Mouse (Mus musculus) liver, adult 2 months (tissue): Measurements from ENCODE around the gene Cx3cl1. TPM values are rescaled to one million over a fixed set of nuclear protein-coding genes. Genes with fewer than 3 reads are reported as not detected.

Experiments
- DNase-seq: peaks from one replicate; pipeline ENCODE4 v3.0.0-alpha.2; 2011; ENCODE audit warnings: low read depth, low spot score; ENCODE audit errors: extremely low read depth
- H3K27ac ChIP-seq: fragments of 200-500 bp; replicated peaks from 2 replicates; pipeline ENCODE4 v1.5.1; 2012; ENCODE audit warnings: low read depth, mild to moderate bottlenecking, control low read depth, inconsistent platforms, low read length; ENCODE audit not compliant: insufficient read depth
- H3K27me3 ChIP-seq: fragments of 200-500 bp; 2 replicates; pipeline ENCODE4 v1.6.1; 2012; ENCODE audit warnings: mild to moderate bottlenecking, moderate library complexity, low read length, inconsistent platforms; ENCODE audit not compliant: control insufficient read depth, insufficient read depth
- H3K36me3 ChIP-seq: fragments of 200-500 bp; 2 replicates; pipeline ENCODE4 v1.6.1; 2012; ENCODE audit warnings: low read length, inconsistent platforms; ENCODE audit not compliant: control insufficient read depth, insufficient read depth
- H3K4me1 ChIP-seq: fragments of 200-500 bp; 2 replicates; pipeline ENCODE4 v1.6.1; 2011; ENCODE audit warnings: low read length; ENCODE audit not compliant: control insufficient read depth, insufficient read depth
- H3K4me3 ChIP-seq: fragments of 200-500 bp; 2 replicates; pipeline ENCODE4 v1.5.1; 2011; ENCODE audit warnings: low read depth, mild to moderate bottlenecking, control low read depth, low read length, moderate library complexity; ENCODE audit not compliant: insufficient read depth
- H3K79me2 ChIP-seq: fragments of 200-500 bp; 2 replicates; pipeline ENCODE4 v1.6.1; 2012; ENCODE audit warnings: inconsistent platforms, mild to moderate bottlenecking, low read length, moderate library complexity; ENCODE audit not compliant: control insufficient read depth, insufficient read depth
- H3K9ac ChIP-seq: fragments of 200-500 bp; 2 replicates; pipeline ENCODE4 v1.6.1; 2012; ENCODE audit warnings: low read depth, mild to moderate bottlenecking, control low read depth, inconsistent platforms, low read length
- CTCF ChIP-seq: fragments of 200-500 bp; IDR thresholded peaks from 2 replicates; pipeline ENCODE4 v1.5.1; 2011; ENCODE audit warnings: low read depth, low read length, control low read depth
- POLR2A ChIP-seq: fragments of 200-500 bp; IDR thresholded peaks from 2 replicates; pipeline ENCODE4 v1.6.1; 2011; ENCODE audit warnings: low read length, control low read depth; ENCODE audit not compliant: insufficient read depth; ENCODE audit errors: extremely low read depth
- WGBS: fragments of 180-500 bp; shearing (Covaris S2); methylation state at CpG from one replicate; pipeline ENCODE4 v1.1.7; 2018; 5-methylcytosine and 5-hydroxymethylcytosine counted together
- polyA plus RNA-seq: library from polyadenylated mRNA; depleted of rRNA; stranded (reverse); fragments of >200 nt; gene quantifications from 2 replicates; pipeline ENCODE4 v1.2.3, GENCODE M21; 2012
- total RNA-seq: library from RNA; depleted of rRNA; stranded (reverse); fragments of >200 nt; gene quantifications from 2 replicates; pipeline ENCODE4 v1.2.3, GENCODE M21; 2014

Cx3cl1 gene
- total and polyA plus RNA-seq, 2 experiments, result 0.55 to 1.1 TPM

DNA sequence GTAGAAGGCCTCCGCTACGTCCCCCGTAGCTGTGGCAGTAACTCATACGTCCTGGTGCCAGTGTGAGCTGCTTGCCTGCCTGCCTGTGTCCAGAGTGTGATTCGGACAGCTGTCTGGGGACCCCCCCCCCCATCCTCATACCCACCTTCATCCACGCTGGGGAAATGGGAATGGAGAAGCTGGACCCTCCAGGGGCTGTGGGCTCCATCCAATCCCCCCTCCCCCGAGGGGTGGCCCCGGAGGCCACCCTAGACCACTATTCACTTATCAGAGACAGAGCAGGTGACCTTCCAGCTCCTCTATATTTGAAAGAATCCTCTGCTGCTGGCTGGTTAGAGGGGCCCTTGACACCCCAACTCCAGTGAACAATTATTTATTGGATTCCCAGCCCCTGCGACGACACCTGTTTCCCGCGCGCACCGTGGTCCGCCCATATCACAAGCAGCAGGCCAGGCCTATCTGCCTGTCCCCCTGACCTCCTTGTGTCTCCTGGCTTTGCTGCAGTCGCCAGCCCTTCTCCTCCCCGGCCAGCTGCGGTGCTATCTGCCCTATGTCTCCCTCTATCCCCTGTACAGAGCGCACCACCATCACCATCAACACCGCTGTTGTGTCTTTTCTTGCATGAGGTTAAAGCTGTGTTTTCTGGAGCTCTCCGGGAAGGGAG is 8.8 kb downstream of the Cx3cl1 start:
- WGBS, result 89% methylated on average over 21 of the region's 21 CpGs
- DNase-seq, result no peak
- no peaks in the 10 kb centered on the region for H3K36me3 ChIP-seq
- no peak overlapping the region for H3K4me3 ChIP-seq
- TF ChIP-seq CTCF, result no peak
- TF ChIP-seq POLR2A, result no peak
- H3K9ac ChIP-seq, result no peak overlapping the region
- H3K27ac ChIP-seq, result no peak overlapping the region
- H3K4me1 ChIP-seq, result no peaks in the 10 kb centered on the region; the same call in 1 of the 2 replicates
- no peaks in the 10 kb centered on the region for H3K79me2 ChIP-seq
- no peaks in the 10 kb centered on the region for H3K27me3 ChIP-seq

DNA sequence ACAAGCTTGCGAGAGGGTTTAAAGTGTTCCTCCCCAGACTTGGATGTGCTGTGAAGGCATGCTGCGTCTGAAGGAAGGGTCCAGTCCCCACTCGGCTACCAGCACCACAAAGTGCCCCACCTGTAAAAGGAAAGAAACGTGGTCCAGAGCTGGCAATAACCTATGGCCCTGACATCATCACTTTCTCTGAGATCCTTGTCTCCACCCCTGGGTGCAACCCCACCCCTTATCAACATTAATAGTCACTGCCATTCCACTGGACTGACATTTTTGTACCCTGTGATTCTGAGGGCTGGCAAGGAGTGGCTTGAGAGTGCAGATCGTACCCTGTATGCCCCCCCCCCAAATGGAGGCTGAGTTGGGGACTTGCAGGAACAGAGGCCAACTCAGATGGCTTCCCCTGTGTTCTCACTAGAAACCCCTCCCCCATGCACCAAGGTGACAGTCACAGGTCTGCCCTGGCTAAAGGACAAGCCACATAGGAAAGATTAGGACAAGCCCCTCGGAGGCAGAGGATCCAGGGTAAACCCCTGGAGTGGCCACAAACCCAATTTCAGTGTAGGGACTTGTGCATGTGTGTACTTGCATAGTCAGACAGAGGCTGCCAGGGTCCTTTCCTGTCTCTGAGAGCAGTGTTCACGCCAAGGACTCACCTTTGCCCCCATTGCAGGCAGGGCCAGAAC is 9.5 kb downstream of the Cx3cl1 start:
- WGBS, result 70% methylated on average over 7 of the region's 7 CpGs
- Histone ChIP-seq H3K36me3 (no peaks in the 10 kb centered on the region), H3K4me1 (no peaks in the 10 kb centered on the region; the same call in 1 of the 2 replicates), H3K27ac (no peak overlapping the region), H3K9ac (no peak overlapping the region), H3K27me3 (no peaks in the 10 kb centered on the region), H3K79me2 (no peaks in the 10 kb centered on the region), H3K4me3 (no peak overlapping the region)
- DNase-seq, result peak; percentile 34
- TF ChIP-seq POLR2A, result no peak
- no peak for TF ChIP-seq CTCF

DNA sequence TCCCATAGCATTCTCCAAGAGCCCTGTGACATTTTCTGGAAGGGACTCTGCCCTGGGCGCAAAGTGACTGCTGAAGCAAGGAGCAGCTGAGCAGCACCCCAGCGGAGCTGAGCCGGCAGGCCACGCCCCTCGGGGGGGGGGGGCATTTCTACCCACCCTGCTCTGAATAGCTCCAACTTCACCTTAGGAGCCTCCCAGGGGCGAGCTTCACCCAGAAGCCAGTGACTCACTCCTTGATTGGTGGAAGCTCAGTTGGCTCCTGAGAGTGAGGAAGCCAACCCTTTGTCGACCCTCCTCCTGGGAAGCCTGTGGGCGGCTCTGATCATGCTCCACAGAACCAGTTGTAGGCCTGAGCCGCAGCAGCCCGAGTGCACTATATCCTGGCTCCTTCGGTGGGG is 10.0 kb downstream of the Cx3cl1 start:
- no peaks in the 10 kb centered on the region for H3K27me3 ChIP-seq
- no peaks in the 10 kb centered on the region; the same call in 1 of the 2 replicates for H3K4me1 ChIP-seq
- no peak overlapping the region for H3K27ac ChIP-seq
- DNase-seq, result no peak
- no peaks in the 10 kb centered on the region for H3K79me2 ChIP-seq
- H3K9ac ChIP-seq, result no peak overlapping the region
- TF ChIP-seq CTCF (no peak), POLR2A (no peak)
- H3K36me3 ChIP-seq, result no peaks in the 10 kb centered on the region
- H3K4me3 ChIP-seq, result no peak overlapping the region
- 41% methylated on average over 11 of the region's 11 CpGs for WGBS

DNA sequence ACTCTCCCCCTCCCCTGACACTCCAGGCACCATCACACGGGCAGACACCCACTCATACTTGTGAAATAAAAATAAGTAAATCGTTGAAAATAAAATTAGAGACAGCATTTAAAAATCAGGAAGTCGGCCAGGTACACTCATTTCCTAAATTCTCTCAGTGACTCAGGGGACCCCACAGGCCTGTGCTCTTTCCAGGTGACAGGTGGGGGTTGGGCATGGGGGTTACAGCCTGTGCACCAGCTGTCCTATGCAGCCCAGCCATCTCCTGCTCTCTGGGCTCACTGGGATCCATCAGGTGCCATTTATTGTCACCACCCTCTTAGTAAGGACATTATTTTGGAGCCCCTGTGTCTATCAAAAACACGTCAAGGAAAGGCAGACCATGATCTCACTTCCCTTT is 12.1 kb downstream of the Cx3cl1 start:
- Histone ChIP-seq H3K9ac (no peak overlapping the region), H3K4me3 (no peak overlapping the region), H3K4me1 (no peaks in the 10 kb centered on the region; the same call in 1 of the 2 replicates), H3K36me3 (no peaks in the 10 kb centered on the region), H3K27ac (no peak overlapping the region), H3K27me3 (no peaks in the 10 kb centered on the region), H3K79me2 (no peaks in the 10 kb centered on the region)
- WGBS, result 78% methylated on average over 4 of the region's 4 CpGs
- no peak for DNase-seq
- TF ChIP-seq CTCF (no peak), POLR2A (no peak)

DNA sequence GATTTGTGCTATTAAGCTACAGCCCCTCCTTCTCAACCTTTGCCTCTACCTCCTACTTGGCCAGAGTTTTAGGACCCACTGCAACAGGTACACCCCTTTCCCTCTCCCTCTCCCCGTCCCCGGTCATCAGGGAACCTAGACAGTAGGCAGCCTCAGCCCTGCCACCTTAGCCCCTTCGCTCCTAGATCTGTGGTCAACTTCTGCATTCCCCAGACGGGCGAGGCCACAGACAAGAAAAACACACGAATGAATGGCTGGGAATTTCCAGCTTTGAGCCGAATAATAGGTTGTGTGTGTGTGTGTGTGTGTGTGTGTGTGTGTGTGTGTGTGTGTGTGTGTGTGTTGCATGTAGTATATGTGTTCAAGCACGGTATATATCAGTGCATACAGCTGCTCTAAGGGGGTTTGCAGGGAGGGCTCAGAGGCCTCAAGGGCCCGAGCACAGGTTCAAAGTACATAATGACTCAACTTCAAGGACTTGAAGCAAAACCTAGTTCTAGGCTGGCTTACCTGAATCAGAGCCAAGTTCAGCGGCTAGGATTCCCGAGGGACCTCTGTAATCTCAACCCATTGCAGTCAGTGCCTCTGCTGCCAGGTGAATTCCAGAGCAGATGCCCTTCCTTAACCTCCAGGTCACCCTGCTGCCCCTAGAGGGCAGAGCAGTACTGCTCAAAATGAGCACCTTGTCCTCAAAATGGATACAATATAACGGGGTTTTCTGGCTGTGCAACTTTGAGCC is 13.6 kb downstream of the Cx3cl1 start:
- Histone ChIP-seq H3K27me3 (no peaks in the 10 kb centered on the region), H3K27ac (no peak overlapping the region), H3K9ac (no peak overlapping the region), H3K4me3 (no peak overlapping the region), H3K4me1 (no peaks in the 10 kb centered on the region), H3K79me2 (no peaks in the 10 kb centered on the region), H3K36me3 (no peaks in the 10 kb centered on the region)
- peak; percentile 61 for DNase-seq
- WGBS, result 63% methylated on average over 12 of the region's 12 CpGs
- TF ChIP-seq POLR2A (no peak), CTCF (peak; percentile 74)
